In genomic region chr15:97361771-97362171, GRCm38 (mm10) we compare ENCODE assay signal across 10 mouse cellular contexts.
A peak's percentile ranks its signal among the peaks of the same experiment; 100 is the strongest.
DNase-seq lines count a peak whose midpoint lies in the region; ATAC-seq and TF ChIP-seq lines count a peak whose summit lies in the region.
"Had no signal": no experiment of that assay in that cellular context is flagged by ENCODE, and none has a peak within 500 bp of the region (broad histone marks: within the 10 kb centered on the region; RNA-seq: fewer than 3 reads in every experiment).

No protein-coding gene starts in this region.

- TF ChIP-seq EP300 in stomach, postnatal 0 days (optimal IDR thresholded peaks at IDR 0.05) = no peak

- 0 out of 2 replicates have a peak, but pooled peaks have one; percentile 27 for TF ChIP-seq CTCF in bone marrow, adult 2 months (IDR thresholded peaks at IDR 0.05; ENCODE audit: control insufficient read depth, insufficient read depth, low read length)
- peak; percentile 26; the same call in 1 of the 2 replicates for TF ChIP-seq CTCF in stomach, postnatal 0 days (IDR thresholded peaks at IDR 0.05; ENCODE audit: low read depth)

- no peak for TF ChIP-seq POLR2A in bone marrow, adult 2 months (IDR thresholded peaks at IDR 0.05; ENCODE audit: borderline replicate concordance, control insufficient read depth, low read depth, low read length)

- no peak overlapping the region for H3K27ac ChIP-seq in heart, embryonic 16.5 days (ENCODE audit: low read length)
- peak overlapping the region; percentile 91 for H3K27ac ChIP-seq in bone marrow, adult 2 months (ENCODE audit: control insufficient read depth, insufficient read depth, low read depth, low read length, poor library complexity)
- no peak overlapping the region for H3K27ac ChIP-seq in stomach, postnatal 0 days (replicated peaks)

- 59% methylated on average over 8 of the region's 8 CpGs for WGBS in heart, embryonic 16.5 days
- WGBS in bone marrow, adult 2 months = 2% methylated on average over 8 of the region's 8 CpGs
- 68% methylated on average over 8 of the region's 8 CpGs for whole genome bisulfite sequencing in stomach, postnatal 0 days

- no peaks in the 10 kb centered on the region for H3K27me3 ChIP-seq in heart, embryonic 16.5 days (ENCODE audit: control insufficient read depth, insufficient read depth, low read length)
- peaks cover 4% of the 10 kb centered on the region for H3K27me3 ChIP-seq in megakaryocyte, embryonic 14.5 days (replicated peaks)
- no peaks in the 10 kb centered on the region for H3K27me3 ChIP-seq in stomach, postnatal 0 days (ENCODE audit: control insufficient read depth, insufficient read depth, low read length)
- H3K27me3 ChIP-seq: hindbrain, embryonic 12.5 days; Patski had no signal

- H3K4me3 ChIP-seq in heart, embryonic 16.5 days (ENCODE audit: low read length) = no peak overlapping the region; the same call in 1 of the 2 replicates
- H3K4me3 ChIP-seq in bone marrow, adult 2 months (replicated peaks; ENCODE audit: control insufficient read depth, low read depth, low read length) = peak overlapping the region; percentile 45
- peak overlapping the region; percentile 90 for H3K4me3 ChIP-seq in megakaryocyte, embryonic 14.5 days (replicated peaks)
- H3K4me3 ChIP-seq in stomach, postnatal 0 days (ENCODE audit: low read depth, low read length) = no peak overlapping the region
- H3K4me3 ChIP-seq: hindbrain, embryonic 12.5 days had no signal

- H3K9me3 ChIP-seq in heart, embryonic 16.5 days (replicated peaks; ENCODE audit: control insufficient read depth, low read length) = no peaks in the 10 kb centered on the region
- no peaks in the 10 kb centered on the region for H3K9me3 ChIP-seq in megakaryocyte, embryonic 14.5 days
- H3K9me3 ChIP-seq in stomach, postnatal 0 days (ENCODE audit: control insufficient read depth, low read length) = no peaks in the 10 kb centered on the region
- H3K9me3 ChIP-seq: hindbrain, embryonic 12.5 days had no signal

- peak overlapping the region; percentile 26 for H3K4me2 ChIP-seq in heart, embryonic 16.5 days (ENCODE audit: low read depth, low read length)
- no peak overlapping the region for H3K4me2 ChIP-seq in stomach, postnatal 0 days (replicated peaks; ENCODE audit: low read depth)
- H3K4me2 ChIP-seq: hindbrain, embryonic 12.5 days had no signal

- ATAC-seq in heart, embryonic 16.5 days (replicated peaks; ENCODE audit: extremely low read depth, insufficient read depth, low FRiP score) = no peak
- ATAC-seq in stomach, postnatal 0 days (ENCODE audit: low FRiP score, low TSS enrichment) = no peak
- ATAC-seq: Patski had no signal

- H3K36me3 ChIP-seq in heart, embryonic 16.5 days (ENCODE audit: control insufficient read depth, insufficient read depth) = no peaks in the 10 kb centered on the region
- H3K36me3 ChIP-seq in megakaryocyte, embryonic 14.5 days (replicated peaks; ENCODE audit: low read length) = peaks cover 4% of the 10 kb centered on the region
- H3K36me3 ChIP-seq in stomach, postnatal 0 days (ENCODE audit: control insufficient read depth, insufficient read depth, low read length) = no peaks in the 10 kb centered on the region
- H3K36me3 ChIP-seq: hindbrain, embryonic 12.5 days had no signal

- no peaks in the 10 kb centered on the region for H3K4me1 ChIP-seq in heart, embryonic 16.5 days (ENCODE audit: control insufficient read depth, insufficient read depth, low read length)
- H3K4me1 ChIP-seq in bone marrow, adult 2 months (ENCODE audit: control insufficient read depth, insufficient read depth, low read length) = peaks cover 3% of the 10 kb centered on the region; the same call in 1 of the 2 replicates
- H3K4me1 ChIP-seq in megakaryocyte, embryonic 14.5 days = peaks cover 26% of the 10 kb centered on the region
- no peaks in the 10 kb centered on the region for H3K4me1 ChIP-seq in stomach, postnatal 0 days (replicated peaks; ENCODE audit: control insufficient read depth, insufficient read depth)

- no peak overlapping the region for H3K9ac ChIP-seq in heart, embryonic 16.5 days (ENCODE audit: low read length)
- H3K9ac ChIP-seq in stomach, postnatal 0 days (ENCODE audit: low read length) = no peak overlapping the region
- H3K9ac ChIP-seq: hindbrain, embryonic 12.5 days had no signal

- DNase-seq in heart, postnatal 4 days = no peak
- no peak for DNase-seq in stomach, postnatal 0 days (ENCODE audit: low spot score)
- no peak for DNase-seq in urinary bladder, adult 2 months (ENCODE audit: low spot score)
- DNase-seq in right cerebral cortex, postnatal 4 days = no peak
- no peak for DNase-seq in adrenal gland, adult (ENCODE audit: inconsistent age in 2 of 2, low spot score in 1 of 2)

Comparison
In these comparisons a context has a peak if more than half of its experiments do, and no peak if none do; other contexts are left out.
1. H3K4me3 ChIP-seq: peak in bone marrow, adult 2 months (single experiment) and megakaryocyte, embryonic 14.5 days (single experiment); none in heart, embryonic 16.5 days (single experiment) and stomach, postnatal 0 days (single experiment).